ENCODE assay signal across 8 mouse cellular contexts in genomic region chr10:19850544-19850997, GRCm38 (mm10). TPM values are rescaled to one million over a fixed set of nuclear protein-coding genes. Genes with fewer than 3 reads are reported as not detected.
DNase-seq lines count a peak whose midpoint lies in the region; ATAC-seq lines count a peak whose summit lies in the region.

No protein-coding gene starts in this region.

- DNase-seq in ovary, postnatal 36 days (ENCODE audit: low spot score) = peak; percentile 14
- DNase-seq in ovary, postnatal 14 days (ENCODE audit: low spot score) = no peak
- DNase-seq in kidney, postnatal 10 days = peak; percentile 24
- DNase-seq in midbrain, embryonic 11.5 days (ENCODE audit: low spot score, missing footprints) = peak; percentile 95
- peak; percentile 23 for DNase-seq in yolk sac, embryonic 10.5 days (ENCODE audit: low spot score)
- DNase-seq in right cerebral cortex, postnatal 14 days = no peak

- H3K9me3 ChIP-seq in forebrain, embryonic 16.5 days (ENCODE audit: control insufficient read depth, low read length) = no peaks in the 10 kb centered on the region
- no peaks in the 10 kb centered on the region for H3K9me3 ChIP-seq in midbrain, embryonic 11.5 days (ENCODE audit: control insufficient read depth, low read length)

- H3K27ac ChIP-seq in brown adipose tissue, adult 24 weeks (replicated peaks; ENCODE audit: low read depth, low read length) = no peak overlapping the region
- no peak overlapping the region for H3K27ac ChIP-seq in forebrain, embryonic 16.5 days (ENCODE audit: low read length)
- no peak overlapping the region for H3K27ac ChIP-seq in midbrain, embryonic 11.5 days (ENCODE audit: low read depth, low read length)

- peak overlapping the region; percentile 99 for H3K4me2 ChIP-seq in forebrain, embryonic 16.5 days (ENCODE audit: low read length)
- H3K4me2 ChIP-seq in midbrain, embryonic 11.5 days = peak overlapping the region; percentile 100

- peaks cover 13% of the 10 kb centered on the region for H3K4me1 ChIP-seq in brown adipose tissue, adult 24 weeks (ENCODE audit: control insufficient read depth, insufficient read depth, insufficient read length, low read length)
- peaks cover 31% of the 10 kb centered on the region for H3K4me1 ChIP-seq in forebrain, embryonic 16.5 days (replicated peaks; ENCODE audit: control insufficient read depth, insufficient read depth, low read length)
- peaks cover 22% of the 10 kb centered on the region for H3K4me1 ChIP-seq in midbrain, embryonic 11.5 days (ENCODE audit: control insufficient read depth, insufficient read depth, low read length)

- H3K4me3 ChIP-seq in brown adipose tissue, adult 24 weeks (ENCODE audit: insufficient read depth, low read depth, low read length) = peak overlapping the region; percentile 51
- H3K4me3 ChIP-seq in forebrain, embryonic 16.5 days (replicated peaks; ENCODE audit: low read length) = peak overlapping the region; percentile 58
- H3K4me3 ChIP-seq in midbrain, embryonic 11.5 days (ENCODE audit: low read depth, low read length) = peak overlapping the region; percentile 60

- peaks cover 44% of the 10 kb centered on the region for H3K27me3 ChIP-seq in forebrain, embryonic 16.5 days (replicated peaks; ENCODE audit: control insufficient read depth, insufficient read depth, low read length)
- peaks cover 49% of the 10 kb centered on the region for H3K27me3 ChIP-seq in midbrain, embryonic 11.5 days (ENCODE audit: control insufficient read depth, insufficient read depth, low read length)

- H3K9ac ChIP-seq in forebrain, embryonic 16.5 days (replicated peaks; ENCODE audit: low read depth, low read length) = peak overlapping the region; percentile 59
- peak overlapping the region; percentile 57 for H3K9ac ChIP-seq in midbrain, embryonic 11.5 days (ENCODE audit: low read length)

- H3K36me3 ChIP-seq in forebrain, embryonic 16.5 days (ENCODE audit: control insufficient read depth, insufficient read depth) = no peaks in the 10 kb centered on the region
- H3K36me3 ChIP-seq in midbrain, embryonic 11.5 days (ENCODE audit: control insufficient read depth, insufficient read depth, low read length) = no peaks in the 10 kb centered on the region

- WGBS in forebrain, embryonic 16.5 days = 0% methylated on average over 36 of the region's 36 CpGs
- under 1% methylated on average over 36 of the region's 36 CpGs for WGBS in midbrain, embryonic 11.5 days

- peak; percentile 47 for ATAC-seq in forebrain, embryonic 16.5 days
- ATAC-seq in midbrain, embryonic 11.5 days (ENCODE audit: low FRiP score) = peak; percentile 67

RNA-seq across cellular contexts. Expression of gene Slc35d3, which starts 0.7 kb away (rescaled TPM):
- polyA plus RNA-seq in brown adipose tissue, adult 24 weeks (2012; ENCODE audit: insufficient read depth, insufficient read length, missing spikeins) = not detected in 2 replicates
- 1.5 and 1.8 TPM in 2 replicates for polyA plus RNA-seq in forebrain, embryonic 16.5 days (2015; fragmentation: Nextera tagmentation; extraction: Ambion mirVana)
- 0.63 and 0.68 TPM in 2 replicates for polyA plus RNA-seq in midbrain, embryonic 11.5 days (2014; fragmentation: Nextera tagmentation; extraction: Ambion mirVana)

RNA-seq across cellular contexts. Expression of gene Pex7, which starts 56.9 kb away (rescaled TPM):
- polyA plus RNA-seq in brown adipose tissue, adult 24 weeks (2012; ENCODE audit: insufficient read depth, insufficient read length, missing spikeins) = 64.0 and 71.4 TPM in 2 replicates
- polyA plus RNA-seq in forebrain, embryonic 16.5 days (2015; fragmentation: Nextera tagmentation; extraction: Ambion mirVana) = 23.9 and 24.3 TPM in 2 replicates
- polyA plus RNA-seq in midbrain, embryonic 11.5 days (2014; fragmentation: Nextera tagmentation; extraction: Ambion mirVana) = 33.4 and 33.6 TPM in 2 replicates

Comparison
In these comparisons a context has a peak if more than half of its experiments do, and no peak if none do; other contexts are left out.
1. DNase-seq: peak in ovary, postnatal 36 days (single experiment), kidney, postnatal 10 days (single experiment), midbrain, embryonic 11.5 days (single experiment) and yolk sac, embryonic 10.5 days (single experiment); none in ovary, postnatal 14 days (single experiment) and right cerebral cortex, postnatal 14 days (single experiment).
2. Peak in every context shown above with its lines, with median percentiles within 50 percentile points of each other: H3K4me3 ChIP-seq.